Mouse (Mus musculus) adrenal gland, adult 8-10 months (tissue): Measurements from ENCODE around the gene Slc12a4. TPM values are rescaled to one million over a fixed set of nuclear protein-coding genes. Genes with fewer than 3 reads are reported as not detected.
A peak's percentile ranks its signal among the peaks of the same experiment; 100 is the strongest.
"Not testable (repeated sequence)": the region's sequence is repeated elsewhere in the genome, so short reads cannot be mapped to it uniquely, and the experiment has no call there.

Source experiments
- DNase-seq: peaks from one replicate; pipeline ENCODE4 v3.0.0; 2022
- total RNA-seq, 4 experiments: library from RNA; stranded (reverse); gene quantifications; 2 replicates each; pipeline ENCODE4 v1.2.4; 2022

Gene Slc12a4
- total RNA-seq: 10 to 100 TPM; 46.2 to 86.2 (median 68.3) TPM

- peak; percentile 58 for DNase-seq
These were observed at the start of gene Slc12a4 for GRCm38 (mm10) chr8:105965905-105966341. Slc12a4 (minus strand) TSS chr8:105966097.

GRCm38 (mm10) chr8:106012203-106012602, 46.3 kb upstream of the Slc12a4 start:
- not testable (repeated sequence) for DNase-seq

GRCm38 (mm10) chr8:106011643-106011986, 45.7 kb upstream of the Slc12a4 start, which contains the start of gene Ddx28:
Ddx28 (minus strand) TSS chr8:106011882.
- no peak for DNase-seq

GRCm38 (mm10) chr8:106010748-106011642, 45.1 kb upstream of the Slc12a4 start:
- DNase-seq: peak; percentile 90

- not testable (repeated sequence) for DNase-seq
These were observed 42.0 kb upstream of the Slc12a4 start for GRCm38 (mm10) chr8:106007891-106008290.

GRCm38 (mm10) chr8:106007135-106007534, 41.2 kb upstream of the Slc12a4 start:
- no peak for DNase-seq

- no peak for DNase-seq
These were observed 40.5 kb upstream of the Slc12a4 start for GRCm38 (mm10) chr8:106006413-106006812.

- no peak for DNase-seq
These were observed 40.0 kb upstream of the Slc12a4 start, which contains the start of gene Dpep2nb for GRCm38 (mm10) chr8:106005875-106006274. Dpep2nb (minus strand) TSS chr8:106005975.

- DNase-seq: no peak
These were observed 38.8 kb upstream of the Slc12a4 start for GRCm38 (mm10) chr8:106004538-106005207.

- DNase-seq: no peak
These were observed 36.0 kb upstream of the Slc12a4 start for GRCm38 (mm10) chr8:106001908-106002307.

GRCm38 (mm10) chr8:105998971-105999370, 33.1 kb upstream of the Slc12a4 start:
- no peak for DNase-seq

GRCm38 (mm10) chr8:105996359-105996758, 30.5 kb upstream of the Slc12a4 start:
- DNase-seq: no peak

GRCm38 (mm10) chr8:105993226-105993625, 27.3 kb upstream of the Slc12a4 start:
- no peak for DNase-seq

GRCm38 (mm10) chr8:105992499-105992898, 26.6 kb upstream of the Slc12a4 start:
- DNase-seq: no peak

- DNase-seq: no peak
These were observed 25.6 kb upstream of the Slc12a4 start for GRCm38 (mm10) chr8:105991546-105991945.

- peak; percentile 66 for DNase-seq
These were observed 25.0 kb upstream of the Slc12a4 start, which contains the start of gene Dus2 for GRCm38 (mm10) chr8:105990856-105991387. Dus2 (plus strand) TSS chr8:105991337.

GRCm38 (mm10) chr8:105988546-105988945, 22.6 kb upstream of the Slc12a4 start:
- DNase-seq: no peak

GRCm38 (mm10) chr8:105983406-105983805, 17.5 kb upstream of the Slc12a4 start:
- not testable (repeated sequence) for DNase-seq

GRCm38 (mm10) chr8:105981146-105981545, 15.2 kb upstream of the Slc12a4 start:
- DNase-seq: no peak

GRCm38 (mm10) chr8:105979325-105979724, 13.4 kb upstream of the Slc12a4 start, which contains the start of gene Dpep3:
Dpep3 (minus strand) TSS chr8:105979429.
- DNase-seq: no peak

GRCm38 (mm10) chr8:105975363-105975762, 9.5 kb upstream of the Slc12a4 start:
- DNase-seq: no peak

GRCm38 (mm10) chr8:105971019-105971720, 5.3 kb upstream of the Slc12a4 start:
- DNase-seq: no peak
